Mouse (Mus musculus) CH12.LX (cell line): ENCODE measurements at regions not wholly inside any gene's neighbourhood (a gene's known extent, or its start where the extent isn't known, plus 50 kb on each side); places are given as distances from the start of the nearest gene placed in this dataset.

Source experiments
- DNase-seq: peaks from one replicate; pipeline ENCODE4 v3.0.0-alpha.2; 2013; ENCODE audit errors: extremely low read depth
- H3K27ac ChIP-seq: 2 replicates; pipeline ENCODE4 v1.5.1; 2012; ENCODE audit warnings: low read depth, mild to moderate bottlenecking, control low read depth, moderate library complexity; ENCODE audit not compliant: insufficient read depth
- H3K27me3 ChIP-seq: replicated peaks from 2 replicates; pipeline ENCODE3; 2012; ENCODE audit warnings: inconsistent platforms
- H3K36me3 ChIP-seq, 2 experiments: replicated peaks in 1 of 2; 2 replicates each; pipeline versions ENCODE3 to v1.6.1; 2012; ENCODE audit warnings: inconsistent platforms in 1 of 2, low read length in 1 of 2, mild to moderate bottlenecking in 1 of 2, mixed read lengths in 1 of 2, moderate library complexity in 1 of 2; ENCODE audit not compliant: control insufficient read depth in 1 of 2, insufficient read depth in 1 of 2
- H3K4me1 ChIP-seq, 2 experiments: 2 replicates each; pipeline ENCODE4 v1.6.1; 2012; ENCODE audit warnings: inconsistent platforms in 1 of 2, moderate library complexity in 1 of 2; ENCODE audit not compliant: insufficient read depth in 2 of 2, control insufficient read depth in 1 of 2
- H3K4me2 ChIP-seq: 2 replicates; pipeline ENCODE4 v1.6.1; 2012; ENCODE audit warnings: low read depth, mild to moderate bottlenecking, control low read depth; ENCODE audit not compliant: poor library complexity, insufficient read depth, severe bottlenecking
- H3K4me3 ChIP-seq, 3 experiments: fragments of 150-350 bp in 1 of 3; sonication (generic) in 1 of 3; replicated peaks in 1 of 3; 2 replicates each; pipeline versions ENCODE3 to v1.5.1; 2011 to 2012; ENCODE audit warnings: low read depth in 2 of 3, low read length in 2 of 3, mild to moderate bottlenecking in 2 of 3, moderate library complexity in 2 of 3, control low read depth in 1 of 3, improper control_type of control experiment in 1 of 3, inconsistent platforms in 1 of 3, mixed read lengths in 1 of 3; ENCODE audit not compliant: poor library complexity in 1 of 3
- H3K79me2 ChIP-seq: replicated peaks from 2 replicates; pipeline ENCODE4 v1.6.1; 2012; ENCODE audit warnings: mild to moderate bottlenecking, moderate library complexity; ENCODE audit not compliant: control insufficient read depth, poor library complexity, insufficient read depth, severe bottlenecking; ENCODE audit errors: extremely low read depth
- H3K9ac ChIP-seq: 2 replicates; pipeline ENCODE4 v1.6.1; 2012; ENCODE audit warnings: low read depth, mild to moderate bottlenecking, control low read depth, moderate library complexity; ENCODE audit not compliant: insufficient read depth
- H3K9me3 ChIP-seq: replicated peaks from 2 replicates; pipeline ENCODE3; 2012; ENCODE audit warnings: low read length, inconsistent platforms, mixed read lengths
- CHD2 ChIP-seq: IDR thresholded peaks from 2 replicates; pipeline ENCODE4 v1.6.1; 2011; ENCODE audit warnings: low read length, improper control_type of control experiment
- CTCF ChIP-seq, 2 experiments: IDR thresholded peaks in 1 of 2; conservative IDR thresholded peaks in 1 of 2; 2 replicates each; pipeline ENCODE4 v1.5.1; 2011 to 2012; ENCODE audit warnings: low read depth in 2 of 2, low read length in 2 of 2, improper control_type of control experiment in 1 of 2, inconsistent platforms in 1 of 2, mild to moderate bottlenecking in 1 of 2, moderate library complexity in 1 of 2
- E2F4 ChIP-seq: IDR thresholded peaks from 2 replicates; pipeline ENCODE4 v1.6.1; 2011; ENCODE audit warnings: low read depth, low read length, improper control_type of control experiment; ENCODE audit not compliant: insufficient replicate concordance
- ELF1 ChIP-seq: IDR thresholded peaks from 2 replicates; pipeline ENCODE4 v1.6.1; 2014; ENCODE audit warnings: low read depth, mild to moderate bottlenecking, inconsistent platforms, low read length, improper control_type of control experiment
- ETS1 ChIP-seq: conservative IDR thresholded peaks from 2 replicates; pipeline ENCODE4 v1.6.1; 2012; ENCODE audit warnings: low read depth, mild to moderate bottlenecking, inconsistent platforms, low read length, improper control_type of control experiment, moderate library complexity
- HCFC1 ChIP-seq: IDR thresholded peaks from 2 replicates; pipeline ENCODE4 v1.6.1; 2012; ENCODE audit warnings: low read depth, mild to moderate bottlenecking, inconsistent platforms, low read length, improper control_type of control experiment
- MAX ChIP-seq: IDR thresholded peaks from 2 replicates; pipeline ENCODE4 v1.6.1; 2011; ENCODE audit warnings: low read length, improper control_type of control experiment
- MAZ ChIP-seq: IDR thresholded peaks from 2 replicates; pipeline ENCODE4 v1.6.1; 2012; ENCODE audit warnings: low read depth, mild to moderate bottlenecking, inconsistent platforms, low read length, improper control_type of control experiment, moderate library complexity
- MXI1 ChIP-seq: IDR thresholded peaks from 2 replicates; pipeline ENCODE4 v1.6.1; 2011; ENCODE audit warnings: mild to moderate bottlenecking, low read depth, low read length, improper control_type of control experiment
- MYC ChIP-seq: IDR thresholded peaks from 2 replicates; pipeline ENCODE4 v1.6.1; 2011; ENCODE audit warnings: low read depth, mild to moderate bottlenecking, improper control_type of control experiment, low read length
- NELFE ChIP-seq: IDR thresholded peaks from 2 replicates; pipeline ENCODE4 v1.6.1; 2011; ENCODE audit warnings: low read depth, low read length, improper control_type of control experiment
- NRF1 ChIP-seq: IDR thresholded peaks from 2 replicates; pipeline ENCODE4 v1.6.1; 2014; ENCODE audit warnings: low read depth, mild to moderate bottlenecking, inconsistent platforms, low read length, improper control_type of control experiment, moderate library complexity
- POLR2A ChIP-seq: IDR thresholded peaks from 2 replicates; pipeline ENCODE4 v1.6.1; 2011; ENCODE audit warnings: low read depth, mild to moderate bottlenecking, improper control_type of control experiment, low read length
- RAD21 ChIP-seq: IDR thresholded peaks from 2 replicates; pipeline ENCODE4 v1.6.1; 2011; ENCODE audit warnings: low read depth, mild to moderate bottlenecking, low read length, improper control_type of control experiment, moderate library complexity
- RCOR1 ChIP-seq: conservative IDR thresholded peaks from 2 replicates; pipeline ENCODE4 v1.6.1; 2012; ENCODE audit warnings: low read depth, mild to moderate bottlenecking, inconsistent platforms, low read length, improper control_type of control experiment
- SIN3A ChIP-seq: IDR thresholded peaks from 2 replicates; pipeline ENCODE4 v1.6.1; 2012; ENCODE audit warnings: low read length, improper control_type of control experiment, inconsistent platforms
- SMC3 ChIP-seq: IDR thresholded peaks from 2 replicates; pipeline ENCODE4 v1.6.1; 2011; ENCODE audit warnings: low read depth, low read length, improper control_type of control experiment
- USF1 ChIP-seq: IDR thresholded peaks from 2 replicates; pipeline ENCODE4 v1.6.1; 2014; ENCODE audit warnings: low read depth, mild to moderate bottlenecking, inconsistent platforms, low read length, improper control_type of control experiment
- ZKSCAN1 ChIP-seq: IDR thresholded peaks from 2 replicates; pipeline ENCODE4 v1.6.1; 2012; ENCODE audit warnings: low read depth, inconsistent platforms, low read length, improper control_type of control experiment, borderline replicate concordance
- ZNF384 ChIP-seq: IDR thresholded peaks from 2 replicates; pipeline ENCODE4 v1.6.1; 2012; ENCODE audit warnings: low read depth, low read length, improper control_type of control experiment, inconsistent platforms
- dilution Hi-C: fragments of 300-500 bp; cut with MboI; formaldehyde crosslinking; loops from 2 replicates; pipeline ENCODE4 v1.14.3; 2020; ENCODE audit warnings: low sequenced_read_pairs; ENCODE audit not compliant: extremely low pct_unique_long_range_greater_than_20kb, extremely low pct_ligation_motif_present
- in situ Hi-C: fragments of 300-500 bp; cut with MboI; formaldehyde crosslinking; loops from 3 replicates; pipeline ENCODE4 v1.14.3; 2019; ENCODE audit warnings: low sequenced_read_pairs, low pct_ligation_motif_present, low pct_unique_long_range_greater_than_20kb, mixed read lengths

DNA sequence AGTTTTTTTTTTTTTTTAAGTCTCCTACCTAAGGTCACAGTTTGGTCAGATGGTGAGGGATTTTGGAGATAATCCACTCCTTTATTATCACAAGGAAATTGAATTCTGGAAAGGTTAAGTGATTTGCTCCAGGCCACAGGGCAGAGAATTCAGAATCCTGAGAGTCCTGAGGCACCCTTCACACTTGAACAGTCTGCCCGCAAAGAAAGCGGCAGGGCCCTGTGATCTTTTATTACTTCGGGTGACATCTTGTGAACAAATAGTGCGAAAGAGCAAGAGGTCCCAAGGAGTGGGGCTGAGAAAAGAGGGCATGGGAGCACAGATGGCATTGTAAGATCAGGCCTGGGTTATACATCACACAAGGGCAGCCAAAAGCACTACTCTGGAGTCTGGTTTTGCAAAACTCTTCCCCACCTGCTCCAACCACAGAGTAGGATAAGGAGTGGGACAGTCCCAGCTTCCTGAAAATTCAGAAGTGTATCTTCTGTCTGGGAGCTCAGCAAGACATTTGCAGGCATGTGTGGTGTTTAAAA, 150.5 kb upstream of the Wdr11 start:
- no peak overlapping the region for H3K9ac ChIP-seq
- in situ Hi-C loops = no loop called here
- H3K4me3 ChIP-seq = no peak overlapping the region
- dilution Hi-C loops = no loop called here
- peaks cover 90% of the 10 kb centered on the region for H3K27me3 ChIP-seq
- no peaks in the 10 kb centered on the region for H3K4me1 ChIP-seq
- no peak for DNase-seq
- TF ChIP-seq RAD21 = no peak
- no peaks in the 10 kb centered on the region for H3K36me3 ChIP-seq
- H3K4me2 ChIP-seq = no peak overlapping the region
- peaks cover 2% of the 10 kb centered on the region for H3K9me3 ChIP-seq
- H3K27ac ChIP-seq = no peak overlapping the region
- no peaks in the 10 kb centered on the region for H3K79me2 ChIP-seq

DNA sequence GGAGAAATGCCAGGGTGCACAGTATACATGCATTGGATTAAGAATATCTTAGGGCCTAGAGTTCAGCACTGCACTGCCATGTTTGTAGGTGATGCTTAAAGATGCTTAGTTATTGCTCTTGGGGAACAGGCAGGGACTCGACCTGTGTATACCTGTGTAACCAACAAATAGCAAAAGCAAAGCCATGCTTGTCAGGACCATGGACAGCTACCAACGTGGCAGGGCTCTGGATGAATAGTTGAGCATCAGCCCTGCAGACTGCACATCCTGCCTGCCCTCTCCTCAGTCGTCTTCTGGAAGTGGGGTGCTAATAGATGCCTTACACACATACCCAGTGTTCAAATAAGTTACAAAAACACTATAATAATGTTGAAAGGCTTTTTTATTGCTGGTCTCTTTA, 122.2 kb upstream of the Wdr11 start:
- TF ChIP-seq CTCF (conservative IDR thresholded peaks at IDR 0.05 in 1 of 2, IDR thresholded peaks at IDR 0.05 in 1 of 2; ENCODE audit: low read depth in 2 of 2, low read length in 2 of 2) (no peak), NRF1 (no peak), USF1 (no peak), POLR2A (no peak), ZKSCAN1 (no peak), NELFE (no peak), MXI1 (peak; percentile 58; the same call in 1 of the 2 replicates), MYC (peak; percentile 40; the same call in 1 of the 2 replicates), SMC3 (no peak), E2F4 (no peak), CHD2 (no peak), ETS1 (no peak), SIN3A (no peak)
- no peak overlapping the region for H3K4me3 ChIP-seq
- DNase-seq = peak; percentile 40

DNA sequence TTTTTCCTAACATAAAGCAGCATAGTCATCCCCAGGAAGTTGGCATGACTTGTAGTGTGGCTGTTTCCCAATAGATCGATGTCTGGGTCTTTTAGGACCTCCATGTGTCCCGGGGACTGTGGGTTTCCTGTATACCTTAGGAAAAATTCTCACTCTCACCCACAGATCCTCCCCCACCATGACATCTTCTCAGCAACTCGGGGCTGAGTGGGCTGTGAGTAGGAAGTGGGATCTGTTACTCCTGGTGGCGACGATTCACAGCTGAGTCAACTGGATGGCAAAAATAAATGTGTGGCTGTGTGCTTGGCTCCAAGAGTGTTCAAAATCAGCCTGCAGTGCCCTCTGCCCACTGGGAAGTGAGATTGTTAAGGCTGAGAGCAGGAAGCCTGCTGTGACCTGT, 107.9 kb upstream of the Wdr11 start:
- in situ Hi-C loops (no loop called here), dilution Hi-C loops (no loop called here)
- peaks cover 73% of the 10 kb centered on the region for H3K27me3 ChIP-seq
- TF ChIP-seq ZKSCAN1 = no peak
- no peak for TF ChIP-seq MAX
- no peak for TF ChIP-seq POLR2A
- TF ChIP-seq RCOR1 = no peak
- no peak for TF ChIP-seq ZNF384
- TF ChIP-seq MAZ = no peak
- no peak for TF ChIP-seq MYC
- TF ChIP-seq HCFC1 = no peak
- TF ChIP-seq ELF1 = no peak
- TF ChIP-seq, all 38 proteins: peak for 0
- Histone ChIP-seq H3K9me3 (peaks cover 5% of the 10 kb centered on the region), H3K9ac (no peak overlapping the region), H3K79me2 (no peaks in the 10 kb centered on the region), H3K36me3 (no peaks in the 10 kb centered on the region), H3K4me2 (no peak overlapping the region), H3K27ac (no peak overlapping the region), H3K4me1 (no peaks in the 10 kb centered on the region), H3K4me3 (no peak overlapping the region)
- no peak for DNase-seq

More for the DNA sequence above, 122.2 kb upstream of the Wdr11 start:
- Histone ChIP-seq H3K9me3 (no peaks in the 10 kb centered on the region), H3K36me3 (no peaks in the 10 kb centered on the region), H3K27ac (no peak overlapping the region), H3K79me2 (no peaks in the 10 kb centered on the region), H3K27me3 (peaks cover 42% of the 10 kb centered on the region), H3K4me2 (no peak overlapping the region), H3K4me1 (no peaks in the 10 kb centered on the region), H3K9ac (no peak overlapping the region)
- in situ Hi-C loops = no loop called here
- dilution Hi-C loops = no loop called here
